Mouse (Mus musculus) CH12.LX (cell line): ENCODE measurements around the gene Astn2.

Experiments
- CHD1 ChIP-seq: IDR thresholded peaks from 2 replicates; pipeline ENCODE4 v1.6.1; 2012; ENCODE audit warnings: low read depth, low read length, improper control_type of control experiment, inconsistent platforms
- CTCF ChIP-seq, 2 experiments: IDR thresholded peaks in 1 of 2; conservative IDR thresholded peaks in 1 of 2; 2 replicates each; pipeline ENCODE4 v1.5.1; 2011 to 2012; ENCODE audit warnings: low read depth in 2 of 2, low read length in 2 of 2, improper control_type of control experiment in 1 of 2, inconsistent platforms in 1 of 2, mild to moderate bottlenecking in 1 of 2, moderate library complexity in 1 of 2
- EP300 ChIP-seq: IDR thresholded peaks from 2 replicates; pipeline ENCODE4 v1.6.1; 2011; ENCODE audit warnings: low read length, improper control_type of control experiment
- HCFC1 ChIP-seq: IDR thresholded peaks from 2 replicates; pipeline ENCODE4 v1.6.1; 2012; ENCODE audit warnings: low read depth, mild to moderate bottlenecking, inconsistent platforms, low read length, improper control_type of control experiment
- JUND ChIP-seq: conservative IDR thresholded peaks from 2 replicates; pipeline ENCODE4 v1.6.1; 2011; ENCODE audit warnings: low read depth, low read length, improper control_type of control experiment
- MXI1 ChIP-seq: IDR thresholded peaks from 2 replicates; pipeline ENCODE4 v1.6.1; 2011; ENCODE audit warnings: mild to moderate bottlenecking, low read depth, low read length, improper control_type of control experiment
- NELFE ChIP-seq: IDR thresholded peaks from 2 replicates; pipeline ENCODE4 v1.6.1; 2011; ENCODE audit warnings: low read depth, low read length, improper control_type of control experiment
- POLR2A ChIP-seq: IDR thresholded peaks from 2 replicates; pipeline ENCODE4 v1.6.1; 2011; ENCODE audit warnings: low read depth, mild to moderate bottlenecking, improper control_type of control experiment, low read length
- RAD21 ChIP-seq: IDR thresholded peaks from 2 replicates; pipeline ENCODE4 v1.6.1; 2011; ENCODE audit warnings: low read depth, mild to moderate bottlenecking, low read length, improper control_type of control experiment, moderate library complexity
- SIN3A ChIP-seq: IDR thresholded peaks from 2 replicates; pipeline ENCODE4 v1.6.1; 2012; ENCODE audit warnings: low read length, improper control_type of control experiment, inconsistent platforms
- TBP ChIP-seq: conservative IDR thresholded peaks from 2 replicates; pipeline ENCODE4 v1.6.1; 2011; ENCODE audit warnings: low read depth, low read length, improper control_type of control experiment
- UBTF ChIP-seq: IDR thresholded peaks from 2 replicates; pipeline ENCODE4 v1.6.1; 2012; ENCODE audit warnings: low read depth, mild to moderate bottlenecking, inconsistent platforms, low read length, improper control_type of control experiment, moderate library complexity
- ZKSCAN1 ChIP-seq: IDR thresholded peaks from 2 replicates; pipeline ENCODE4 v1.6.1; 2012; ENCODE audit warnings: low read depth, inconsistent platforms, low read length, improper control_type of control experiment, borderline replicate concordance
- ZNF384 ChIP-seq: IDR thresholded peaks from 2 replicates; pipeline ENCODE4 v1.6.1; 2012; ENCODE audit warnings: low read depth, low read length, improper control_type of control experiment, inconsistent platforms

- no peak for TF ChIP-seq POLR2A
- TF ChIP-seq ZNF384: no peak
- no peak for TF ChIP-seq EP300
- TF ChIP-seq HCFC1: no peak
- no peak for TF ChIP-seq TBP
- TF ChIP-seq ZKSCAN1: no peak
- no peak for TF ChIP-seq RAD21
- no peak for TF ChIP-seq CTCF (conservative IDR thresholded peaks at IDR 0.05 in 1 of 2, IDR thresholded peaks at IDR 0.05 in 1 of 2; ENCODE audit: low read depth in 2 of 2, low read length in 2 of 2)
- TF ChIP-seq UBTF: no peak
- TF ChIP-seq JUND: no peak
- TF ChIP-seq SIN3A: no peak
- no peak for TF ChIP-seq MXI1
- no peak for TF ChIP-seq NELFE
- no peak for TF ChIP-seq CHD1
These were observed 420.8 kb downstream of the Astn2 start for GRCm38 (mm10) chr4:65983643-65984042.
